Mouse (Mus musculus) G1E (cell line): Measurements from ENCODE around the gene Scgb3a1. TPM values are rescaled to one million over a fixed set of nuclear protein-coding genes. Genes with fewer than 3 reads are reported as not detected.

Experiments used
- ATAC-seq: 2 replicates; pipeline ENCODE4 v1.8.0; 2016; ENCODE audit warnings: mild to moderate bottlenecking; ENCODE audit not compliant: insufficient number of reproducible peaks, poor library complexity, low FRiP score, severe bottlenecking; ENCODE audit errors: extremely low read depth
- DNase-seq: peaks from one replicate; pipeline ENCODE4 v3.0.0; 2012; ENCODE audit warnings: low spot score
- H3K27me3 ChIP-seq: 2 replicates; pipeline ENCODE4 v1.6.1; 2012; ENCODE audit warnings: mild to moderate bottlenecking, low read length, inconsistent platforms; ENCODE audit not compliant: insufficient read depth
- H3K36me3 ChIP-seq: replicated peaks from 2 replicates; pipeline ENCODE3; 2012; ENCODE audit warnings: mild to moderate bottlenecking, inconsistent platforms
- H3K4me1 ChIP-seq: 2 replicates; pipeline ENCODE4 v1.6.1; 2012; ENCODE audit warnings: low read depth, low read length, inconsistent platforms, mixed read lengths; ENCODE audit not compliant: insufficient read depth
- H3K4me3 ChIP-seq: 2 replicates; pipeline ENCODE4 v1.5.1; 2012; ENCODE audit warnings: low read depth, mild to moderate bottlenecking, inconsistent platforms, low read length, moderate library complexity, mixed read lengths
- H3K9me3 ChIP-seq: replicated peaks from 2 replicates; pipeline ENCODE4 v1.6.1; 2012; ENCODE audit warnings: inconsistent platforms
- CTCF ChIP-seq: IDR thresholded peaks from 2 replicates; pipeline ENCODE4 v1.5.1; 2012; ENCODE audit warnings: low read depth, low read length, inconsistent platforms, mixed read lengths
- GATA1 ChIP-seq: IDR thresholded peaks from 2 replicates; pipeline ENCODE4 v1.6.1; 2012; ENCODE audit warnings: borderline replicate concordance, low read length, inconsistent platforms, mixed read lengths
- GATA2 ChIP-seq: IDR thresholded peaks from 2 replicates; pipeline ENCODE4 v1.6.1; 2012; ENCODE audit warnings: low read depth, low read length, inconsistent platforms, borderline replicate concordance
- POLR2AphosphoS5 ChIP-seq: IDR thresholded peaks from 2 replicates; pipeline ENCODE4 v1.6.1; 2012; ENCODE audit warnings: low read depth, low read length, inconsistent platforms; ENCODE audit not compliant: insufficient replicate concordance
- TAL1 ChIP-seq: conservative IDR thresholded peaks from 2 replicates; pipeline ENCODE4 v1.6.1; 2012; ENCODE audit warnings: low read depth, low read length, inconsistent platforms, mixed read lengths
- polyA plus RNA-seq: library from polyadenylated mRNA; stranded (reverse); fragments of >175 nt; gene quantifications from 2 replicates; pipeline ENCODE4 v1.2.3, GENCODE M21; 2012
- total RNA-seq, 2 experiments: library from RNA; stranded (forward) in 1 of 2; stranded (reverse) in 1 of 2; fragments of 200-1000 nt in 1 of 2; fragments of >200 nt in 1 of 2; fragmentation: Nextera tagmentation in 1 of 2; gene quantifications; 2 replicates each; pipeline ENCODE4 v1.2.3; 2014 to 2017

Gene Scgb3a1
- total and polyA plus RNA-seq, 3 experiments = not detected

GRCm38 (mm10) chr11:49626748-49627147 lies 36.7 kb upstream of the Scgb3a1 start:
- Histone ChIP-seq H3K9me3 (no peaks in the 10 kb centered on the region), H3K4me3 (no peak overlapping the region), H3K36me3 (no peaks in the 10 kb centered on the region), H3K4me1 (peaks cover 2% of the 10 kb centered on the region), H3K27me3 (peaks cover 28% of the 10 kb centered on the region)
- DNase-seq = no peak
- TF ChIP-seq TAL1 (no peak), GATA2 (no peak), CTCF (no peak), POLR2AphosphoS5 (no peak), GATA1 (no peak)
- no peak for ATAC-seq

GRCm38 (mm10) chr11:49631154-49631553 lies 32.3 kb upstream of the Scgb3a1 start:
- TF ChIP-seq GATA1 = no peak
- TF ChIP-seq GATA2 = no peak
- no peak for TF ChIP-seq CTCF
- no peak for TF ChIP-seq POLR2AphosphoS5
- no peak for TF ChIP-seq TAL1
- ATAC-seq = no peak
- Histone ChIP-seq H3K9me3 (no peaks in the 10 kb centered on the region), H3K36me3 (no peaks in the 10 kb centered on the region), H3K4me3 (no peak overlapping the region), H3K4me1 (peaks cover 17% of the 10 kb centered on the region), H3K27me3 (peaks cover 29% of the 10 kb centered on the region)
- peak; percentile 35 for DNase-seq

- H3K27me3 ChIP-seq = peaks cover 32% of the 10 kb centered on the region
- no peak for TF ChIP-seq POLR2AphosphoS5
- TF ChIP-seq GATA2 = no peak
- TF ChIP-seq TAL1 = no peak
- TF ChIP-seq GATA1 = no peak
- peaks cover 21% of the 10 kb centered on the region for H3K4me1 ChIP-seq
- DNase-seq (peak; percentile 53), ATAC-seq (peak; percentile 34; the same call in 1 of the 2 replicates)
- H3K4me3 ChIP-seq = no peak overlapping the region
- no peaks in the 10 kb centered on the region for H3K9me3 ChIP-seq
- no peaks in the 10 kb centered on the region for H3K36me3 ChIP-seq
Measured at GRCm38 (mm10) chr11:49632256-49632655, 31.2 kb upstream of the Scgb3a1 start.

GRCm38 (mm10) chr11:49634101-49634500 lies 29.3 kb upstream of the Scgb3a1 start:
- no peak overlapping the region for H3K4me3 ChIP-seq
- no peaks in the 10 kb centered on the region for H3K36me3 ChIP-seq
- no peaks in the 10 kb centered on the region for H3K9me3 ChIP-seq
- ATAC-seq (no peak), DNase-seq (no peak)
- peaks cover 40% of the 10 kb centered on the region for H3K27me3 ChIP-seq
- TF ChIP-seq GATA1 (no peak), TAL1 (no peak), GATA2 (no peak), POLR2AphosphoS5 (no peak), CTCF (no peak)
- peaks cover 21% of the 10 kb centered on the region for H3K4me1 ChIP-seq

- Histone ChIP-seq H3K9me3 (no peaks in the 10 kb centered on the region), H3K4me3 (no peak overlapping the region), H3K27me3 (peaks cover 42% of the 10 kb centered on the region), H3K4me1 (peaks cover 24% of the 10 kb centered on the region), H3K36me3 (no peaks in the 10 kb centered on the region)
- no peak for ATAC-seq
- TF ChIP-seq GATA1 = no peak
- no peak for DNase-seq
Measured at GRCm38 (mm10) chr11:49635671-49636070, 27.7 kb upstream of the Scgb3a1 start.

GRCm38 (mm10) chr11:49636449-49636848 lies 27.0 kb upstream of the Scgb3a1 start:
- TF ChIP-seq CTCF = peak; percentile 71
- no peak for TF ChIP-seq GATA2
- no peak for TF ChIP-seq TAL1
- no peak for TF ChIP-seq GATA1
- TF ChIP-seq POLR2AphosphoS5 = no peak
- H3K4me1 ChIP-seq = peaks cover 24% of the 10 kb centered on the region
- no peak for ATAC-seq
- no peaks in the 10 kb centered on the region for H3K9me3 ChIP-seq
- peaks cover 47% of the 10 kb centered on the region for H3K27me3 ChIP-seq
- DNase-seq = no peak
- no peaks in the 10 kb centered on the region for H3K36me3 ChIP-seq
- H3K4me3 ChIP-seq = no peak overlapping the region

GRCm38 (mm10) chr11:49645677-49646076 lies 17.7 kb upstream of the Scgb3a1 start:
- no peak for DNase-seq
- Histone ChIP-seq H3K4me3 (no peak overlapping the region), H3K36me3 (no peaks in the 10 kb centered on the region), H3K9me3 (no peaks in the 10 kb centered on the region), H3K27me3 (peaks cover 33% of the 10 kb centered on the region), H3K4me1 (peaks cover 13% of the 10 kb centered on the region)
- no peak for ATAC-seq
- TF ChIP-seq POLR2AphosphoS5 = no peak
- TF ChIP-seq GATA1 = no peak
- no peak for TF ChIP-seq TAL1
- no peak for TF ChIP-seq CTCF
- TF ChIP-seq GATA2 = no peak
